Mouse (Mus musculus): ENCODE measurements at regions not wholly inside any gene's neighbourhood (a gene's known extent, or its start where the extent isn't known, plus 50 kb on each side); places are given as distances from the start of the nearest gene placed in this dataset.

DNA sequence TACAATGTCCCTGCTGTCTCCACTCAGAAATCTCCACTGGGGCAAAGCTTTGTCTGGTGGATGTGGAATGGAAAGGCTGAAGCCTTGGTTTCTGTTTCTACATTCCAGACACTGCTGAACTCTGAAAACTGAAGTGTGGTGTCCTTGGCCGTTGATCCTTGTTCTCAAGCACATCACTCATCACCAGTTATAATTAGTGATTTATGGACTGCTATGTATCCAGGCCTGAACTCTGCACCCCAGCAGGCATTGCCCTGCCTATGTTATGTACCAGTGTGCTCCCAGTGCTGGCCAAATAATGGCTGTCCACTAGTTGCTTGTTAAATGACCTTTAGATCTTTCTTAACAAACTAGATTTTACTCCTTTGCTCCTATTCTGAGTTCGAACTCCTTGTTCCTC, 75.6 kb upstream of the Ntf3 start:
- Histone ChIP-seq H3K4me1 (ENCODE audit: control insufficient read depth in 1 of 2, insufficient read depth in 2 of 2) (no peaks in the 10 kb centered on the region), H3K4me3 (replicated peaks in 1 of 3; ENCODE audit: low read depth in 2 of 3, low read length in 2 of 3, poor library complexity in 1 of 3) (no peak overlapping the region), H3K79me2 (replicated peaks; ENCODE audit: control insufficient read depth, extremely low read depth, insufficient read depth, poor library complexity, severe bottlenecking) (no peaks in the 10 kb centered on the region), H3K27me3 (replicated peaks) (peaks cover 89% of the 10 kb centered on the region), H3K9me3 (replicated peaks; ENCODE audit: low read length) (no peaks in the 10 kb centered on the region), H3K27ac (ENCODE audit: insufficient read depth, low read depth) (no peak overlapping the region), H3K9ac (ENCODE audit: insufficient read depth, low read depth) (no peak overlapping the region), H3K4me2 (ENCODE audit: insufficient read depth, low read depth, poor library complexity, severe bottlenecking) (no peak overlapping the region), H3K36me3 (replicated peaks in 1 of 2; ENCODE audit: control insufficient read depth in 1 of 2, insufficient read depth in 1 of 2, low read length in 1 of 2) (no peaks in the 10 kb centered on the region)
- dilution Hi-C loops (cut with MboI; ENCODE audit: extremely low pct_ligation_motif_present, extremely low pct_unique_long_range_greater_than_20kb, low sequenced_read_pairs) = no loop called here
- DNase-seq (ENCODE audit: extremely low read depth) = no peak
- in situ Hi-C loops (cut with MboI; ENCODE audit: low pct_ligation_motif_present, low pct_unique_long_range_greater_than_20kb, low sequenced_read_pairs) = no loop called here
- TF ChIP-seq ETS1 (conservative IDR thresholded peaks at IDR 0.05; ENCODE audit: low read depth, low read length) = no peak

DNA sequence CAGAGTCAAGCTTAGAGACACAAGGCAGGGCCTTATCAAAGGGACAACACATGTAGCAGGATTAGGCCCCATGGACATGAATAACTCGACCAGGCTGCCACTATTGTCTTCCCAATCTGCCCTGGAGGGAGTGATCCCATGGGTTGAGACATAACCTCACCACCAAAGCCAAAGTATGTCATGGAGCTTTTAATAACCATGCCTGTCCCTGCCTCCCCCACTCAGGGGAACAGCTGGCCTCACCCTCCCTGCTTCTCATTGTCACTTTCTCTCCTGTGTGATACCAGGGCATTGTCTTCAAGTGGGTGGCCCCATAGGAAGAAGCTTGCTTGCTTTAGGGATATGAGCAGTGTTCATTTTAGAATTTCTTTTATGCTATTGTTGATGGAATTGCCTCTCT, 73.5 kb upstream of the Ntf3 start:
- no peak for DNase-seq (ENCODE audit: extremely low read depth)
- in situ Hi-C loops (cut with MboI; ENCODE audit: low pct_ligation_motif_present, low pct_unique_long_range_greater_than_20kb, low sequenced_read_pairs) = no loop called here
- H3K36me3 ChIP-seq (replicated peaks in 1 of 2; ENCODE audit: control insufficient read depth in 1 of 2, insufficient read depth in 1 of 2, low read length in 1 of 2) = no peaks in the 10 kb centered on the region
- H3K27ac ChIP-seq (ENCODE audit: insufficient read depth, low read depth) = no peak overlapping the region
- no peak overlapping the region for H3K4me3 ChIP-seq (replicated peaks in 1 of 3; ENCODE audit: low read depth in 2 of 3, low read length in 2 of 3, poor library complexity in 1 of 3)
- H3K79me2 ChIP-seq (replicated peaks; ENCODE audit: control insufficient read depth, extremely low read depth, insufficient read depth, poor library complexity, severe bottlenecking) = no peaks in the 10 kb centered on the region
- no peaks in the 10 kb centered on the region for H3K9me3 ChIP-seq (replicated peaks; ENCODE audit: low read length)
- no peak overlapping the region for H3K4me2 ChIP-seq (ENCODE audit: insufficient read depth, low read depth, poor library complexity, severe bottlenecking)
- TF ChIP-seq RAD21 (IDR thresholded peaks at IDR 0.05; ENCODE audit: low read depth, low read length) (no peak), KAT2A (IDR thresholded peaks at IDR 0.05; ENCODE audit: insufficient replicate concordance, low read length) (no peak), HCFC1 (IDR thresholded peaks at IDR 0.05; ENCODE audit: low read depth, low read length) (no peak), ELF1 (IDR thresholded peaks at IDR 0.05; ENCODE audit: low read depth, low read length) (no peak), USF2 (conservative IDR thresholded peaks at IDR 0.05; ENCODE audit: low read depth, low read length) (no peak), SIN3A (IDR thresholded peaks at IDR 0.05; ENCODE audit: low read length) (no peak), ZMIZ1 (IDR thresholded peaks at IDR 0.05; ENCODE audit: low read depth, low read length) (no peak), CHD1 (IDR thresholded peaks at IDR 0.05; ENCODE audit: low read depth, low read length) (no peak)
- peaks cover 88% of the 10 kb centered on the region for H3K27me3 ChIP-seq (replicated peaks)
- H3K9ac ChIP-seq (ENCODE audit: insufficient read depth, low read depth) = no peak overlapping the region
- no peaks in the 10 kb centered on the region for H3K4me1 ChIP-seq (ENCODE audit: control insufficient read depth in 1 of 2, insufficient read depth in 2 of 2)
- dilution Hi-C loops (cut with MboI; ENCODE audit: extremely low pct_ligation_motif_present, extremely low pct_unique_long_range_greater_than_20kb, low sequenced_read_pairs) = no loop called here

Data from CH12.LX (cell line).